Mouse (Mus musculus) CD4-positive, CD25-positive, alpha-beta regulatory T cell, adult 2 months (primary cell): ENCODE data around the gene Tbx20.

Source experiments
- DNase-seq: peaks from one replicate; pipeline ENCODE4 v3.0.0-alpha.2; 2012; ENCODE audit warnings: low read depth, low spot score

The Tbx20 gene

GRCm38 (mm10) chr9:24774160-24774969 lies at the start of gene Tbx20:
Gene Tbx20 (minus strand): TSS chr9:24774303.
- DNase-seq = no peak

- no peak for DNase-seq
Measured at GRCm38 (mm10) chr9:24818511-24818910, 44.4 kb upstream of the Tbx20 start.

- DNase-seq = no peak
Measured at GRCm38 (mm10) chr9:24812461-24812860, 38.4 kb upstream of the Tbx20 start.

GRCm38 (mm10) chr9:24792110-24792509 lies 18.0 kb upstream of the Tbx20 start:
- no peak for DNase-seq

GRCm38 (mm10) chr9:24789396-24789795 lies 15.3 kb upstream of the Tbx20 start:
- DNase-seq = no peak

- no peak for DNase-seq
Measured at GRCm38 (mm10) chr9:24782338-24782737, 8.2 kb upstream of the Tbx20 start.

GRCm38 (mm10) chr9:24780929-24781441 lies 6.9 kb upstream of the Tbx20 start:
- DNase-seq = no peak

GRCm38 (mm10) chr9:24780391-24780928 lies 6.4 kb upstream of the Tbx20 start:
- no peak for DNase-seq

GRCm38 (mm10) chr9:24779975-24780374 lies 5.9 kb upstream of the Tbx20 start:
- no peak for DNase-seq

- no peak for DNase-seq
Measured at GRCm38 (mm10) chr9:24778571-24778970, 4.5 kb upstream of the Tbx20 start.

GRCm38 (mm10) chr9:24777961-24778360 lies 3.9 kb upstream of the Tbx20 start:
- DNase-seq = no peak

GRCm38 (mm10) chr9:24777176-24777895 lies 3.2 kb upstream of the Tbx20 start:
- no peak for DNase-seq

- DNase-seq = no peak
Measured at GRCm38 (mm10) chr9:24776487-24776886, 2.4 kb upstream of the Tbx20 start.

- no peak for DNase-seq
Measured at GRCm38 (mm10) chr9:24775567-24775966, 1.5 kb upstream of the Tbx20 start.

- no peak for DNase-seq
Measured at GRCm38 (mm10) chr9:24775001-24775400, 898 bp upstream of the Tbx20 start.

- no peak for DNase-seq
Measured at GRCm38 (mm10) chr9:24773669-24774068, 434 bp downstream of the Tbx20 start.

GRCm38 (mm10) chr9:24773171-24773570 lies 932 bp downstream of the Tbx20 start:
- DNase-seq = no peak

GRCm38 (mm10) chr9:24772431-24773120 lies 1.5 kb downstream of the Tbx20 start:
- no peak for DNase-seq

GRCm38 (mm10) chr9:24771713-24772112 lies 2.4 kb downstream of the Tbx20 start:
- DNase-seq = no peak

GRCm38 (mm10) chr9:24770941-24771405 lies 3.1 kb downstream of the Tbx20 start:
- DNase-seq = no peak

GRCm38 (mm10) chr9:24770149-24770940 lies 3.8 kb downstream of the Tbx20 start:
- DNase-seq = no peak
